Comparison of ENCODE assay signal across 31 mouse cellular contexts in the genomic region with DNA sequence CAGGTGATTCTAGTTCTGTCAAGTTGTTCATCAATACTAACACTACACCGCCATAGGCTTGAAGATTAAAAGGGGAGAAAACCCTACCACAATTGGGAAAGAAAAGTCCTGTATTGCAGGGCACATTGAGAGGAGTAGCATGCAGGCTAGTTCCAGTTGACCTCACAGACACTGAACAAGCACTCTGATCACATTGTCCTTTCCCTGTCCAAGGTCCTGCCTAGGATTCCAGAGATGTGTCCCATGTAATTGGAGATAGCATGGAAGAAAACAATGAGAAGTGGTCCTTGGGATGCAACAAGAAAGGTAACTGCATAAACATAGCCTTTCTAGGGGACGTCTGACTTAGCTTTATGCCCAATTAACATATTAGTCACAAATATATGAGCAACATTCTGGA. TPM values are rescaled to one million over a fixed set of nuclear protein-coding genes. Genes with fewer than 3 reads are reported as not detected.
DNase-seq lines count a peak whose midpoint lies in the region; ATAC-seq and TF ChIP-seq lines count a peak whose summit lies in the region.
"Had no signal": no experiment of that assay in that cellular context is flagged by ENCODE, and none has a peak within 500 bp of the region (broad histone marks: within the 10 kb centered on the region; RNA-seq: fewer than 3 reads in every experiment).

No protein-coding gene starts in this region.

- TF ChIP-seq POLR2A in limb, embryonic 14.5 days (IDR thresholded peaks at IDR 0.05; ENCODE audit: borderline replicate concordance, extremely low read depth, insufficient read depth, insufficient read length) = no peak

- H3K27ac ChIP-seq in embryonic facial prominence, embryonic 11.5 days (replicated peaks; ENCODE audit: low read depth, low read length) = no peak overlapping the region
- H3K27ac ChIP-seq in embryonic facial prominence, embryonic 10.5 days (replicated peaks) = no peak overlapping the region
- no peak overlapping the region for H3K27ac ChIP-seq in limb, embryonic 14.5 days (replicated peaks; ENCODE audit: low read depth, low read length)
- H3K27ac ChIP-seq in limb, embryonic 10.5 days = no peak overlapping the region
- H3K27ac ChIP-seq in forebrain, embryonic 13.5 days = no peak overlapping the region
- H3K27ac ChIP-seq: embryonic facial prominence, embryonic 13.5 days; gastrocnemius, adult 2 months; heart, embryonic 13.5 days; hindbrain, postnatal 0 days; left cerebral cortex, adult 2 months; limb, embryonic 12.5 days; liver, embryonic 13.5 days; midbrain, embryonic 13.5 days; neural tube, embryonic 13.5 days had no signal

- ATAC-seq in embryonic facial prominence, embryonic 11.5 days (replicated peaks; ENCODE audit: insufficient number of reproducible peaks, low FRiP score, low TSS enrichment, low read depth) = no peak
- ATAC-seq in limb, embryonic 14.5 days (ENCODE audit: low FRiP score, low read depth) = no peak
- no peak for ATAC-seq in forebrain, embryonic 13.5 days
- ATAC-seq: forebrain, postnatal 0 days; hindbrain, postnatal 0 days; intestine, postnatal 0 days; midbrain, embryonic 13.5 days had no signal

- H3K9ac ChIP-seq in embryonic facial prominence, embryonic 11.5 days (replicated peaks; ENCODE audit: low read length) = no peak overlapping the region
- H3K9ac ChIP-seq in limb, embryonic 14.5 days (ENCODE audit: low read depth, low read length, severe bottlenecking) = no peak overlapping the region
- no peak overlapping the region for H3K9ac ChIP-seq in forebrain, embryonic 13.5 days
- H3K9ac ChIP-seq: embryonic facial prominence, embryonic 13.5 days; forebrain, postnatal 0 days; heart, embryonic 13.5 days; limb, embryonic 12.5 days; liver, embryonic 13.5 days; midbrain, embryonic 13.5 days; neural tube, embryonic 13.5 days had no signal

- peak; percentile 40 for DNase-seq in embryonic facial prominence, embryonic 11.5 days (ENCODE audit: low spot score)
- no peak for DNase-seq in embryonic facial prominence, embryonic 10.5 days (ENCODE audit: low spot score)
- peak; percentile 20 for DNase-seq in limb, embryonic 14.5 days (ENCODE audit: low spot score)
- DNase-seq in limb, embryonic 10.5 days (ENCODE audit: low spot score) = no peak
- peak; percentile 31 for DNase-seq in embryo, embryonic 11 days
- peak; percentile 17 for DNase-seq in retina, postnatal 1 day
- DNase-seq in left cerebral cortex, postnatal 36 days (ENCODE audit: low spot score in 2 of 2) = no peak
- DNase-seq: adrenal gland, postnatal 10 days; cerebellum, adult 11 months; cerebellum, postnatal 25 days; forebrain, postnatal 0 days; gastrocnemius, adult 2 months; heart, postnatal 36 days; kidney, postnatal 25 days; liver, embryonic 13.5 days; right cerebral cortex, postnatal 14 days; thymus, adult 18-20 months; thymus, postnatal 4 days had no signal

- 59% methylated on average over 2 of the region's 2 CpGs for WGBS in embryonic facial prominence, embryonic 11.5 days
- 66% methylated on average over 2 of the region's 2 CpGs for WGBS in embryonic facial prominence, embryonic 10.5 days
- WGBS in limb, embryonic 14.5 days = 60% methylated on average over 2 of the region's 2 CpGs
- 70% methylated on average over 2 of the region's 2 CpGs for WGBS in limb, embryonic 10.5 days
- WGBS in forebrain, embryonic 13.5 days = 63% methylated on average over 2 of the region's 2 CpGs

- no peaks in the 10 kb centered on the region for H3K36me3 ChIP-seq in embryonic facial prominence, embryonic 11.5 days (replicated peaks; ENCODE audit: control insufficient read depth, insufficient read depth, low read depth, low read length)
- no peaks in the 10 kb centered on the region for H3K36me3 ChIP-seq in embryonic facial prominence, embryonic 10.5 days (replicated peaks)
- H3K36me3 ChIP-seq in limb, embryonic 14.5 days (ENCODE audit: control insufficient read depth, insufficient read depth, low read length) = no peaks in the 10 kb centered on the region
- H3K36me3 ChIP-seq in limb, embryonic 10.5 days = no peaks in the 10 kb centered on the region
- H3K36me3 ChIP-seq in forebrain, embryonic 13.5 days (ENCODE audit: poor library complexity, severe bottlenecking) = no peaks in the 10 kb centered on the region
- H3K36me3 ChIP-seq: embryonic facial prominence, embryonic 13.5 days; heart, embryonic 13.5 days; limb, embryonic 12.5 days; liver, embryonic 13.5 days; midbrain, embryonic 13.5 days; neural tube, embryonic 13.5 days had no signal

- no peak overlapping the region for H3K4me3 ChIP-seq in embryonic facial prominence, embryonic 11.5 days (ENCODE audit: low read depth, low read length)
- H3K4me3 ChIP-seq in embryonic facial prominence, embryonic 10.5 days = no peak overlapping the region
- no peak overlapping the region for H3K4me3 ChIP-seq in limb, embryonic 14.5 days (replicated peaks; ENCODE audit: low read length)
- no peak overlapping the region for H3K4me3 ChIP-seq in limb, embryonic 10.5 days
- no peak overlapping the region for H3K4me3 ChIP-seq in forebrain, embryonic 13.5 days
- H3K4me3 ChIP-seq: embryonic facial prominence, embryonic 13.5 days; gastrocnemius, adult 2 months; heart, embryonic 13.5 days; left cerebral cortex, adult 2 months; limb, embryonic 12.5 days; liver, embryonic 13.5 days; midbrain, embryonic 13.5 days; neural tube, embryonic 13.5 days had no signal

- no peaks in the 10 kb centered on the region for H3K4me1 ChIP-seq in embryonic facial prominence, embryonic 11.5 days (ENCODE audit: control insufficient read depth, insufficient read depth, low read length)
- H3K4me1 ChIP-seq in embryonic facial prominence, embryonic 10.5 days = no peaks in the 10 kb centered on the region
- H3K4me1 ChIP-seq in limb, embryonic 14.5 days (ENCODE audit: control insufficient read depth, insufficient read depth, low read length) = no peaks in the 10 kb centered on the region
- H3K4me1 ChIP-seq in limb, embryonic 10.5 days = peaks cover 7% of the 10 kb centered on the region; the same call in 1 of the 2 replicates
- no peaks in the 10 kb centered on the region for H3K4me1 ChIP-seq in forebrain, embryonic 13.5 days
- H3K4me1 ChIP-seq: heart, embryonic 13.5 days; liver, embryonic 13.5 days; midbrain, embryonic 13.5 days; neural tube, embryonic 13.5 days had no signal

- intact Hi-C loops in left cerebral cortex, postnatal 36 days (cut with DNase I) = no loop called here

- H3K27me3 ChIP-seq in embryonic facial prominence, embryonic 11.5 days (ENCODE audit: control insufficient read depth, insufficient read depth, low read length) = no peaks in the 10 kb centered on the region
- no peaks in the 10 kb centered on the region for H3K27me3 ChIP-seq in embryonic facial prominence, embryonic 10.5 days (replicated peaks; ENCODE audit: low read depth, poor library complexity, severe bottlenecking)
- no peaks in the 10 kb centered on the region for H3K27me3 ChIP-seq in limb, embryonic 14.5 days (ENCODE audit: control insufficient read depth, insufficient read depth, low read length)
- no peaks in the 10 kb centered on the region for H3K27me3 ChIP-seq in limb, embryonic 10.5 days (ENCODE audit: low read depth, poor library complexity, severe bottlenecking)
- no peaks in the 10 kb centered on the region for H3K27me3 ChIP-seq in forebrain, embryonic 13.5 days
- H3K27me3 ChIP-seq: embryonic facial prominence, embryonic 13.5 days; heart, embryonic 13.5 days; limb, embryonic 12.5 days; liver, embryonic 13.5 days; midbrain, embryonic 13.5 days; neural tube, embryonic 13.5 days had no signal

- no peak overlapping the region for H3K4me2 ChIP-seq in embryonic facial prominence, embryonic 11.5 days (ENCODE audit: low read depth, low read length)
- no peak overlapping the region for H3K4me2 ChIP-seq in limb, embryonic 14.5 days (replicated peaks; ENCODE audit: low read depth, low read length, severe bottlenecking)
- H3K4me2 ChIP-seq in forebrain, embryonic 13.5 days = no peak overlapping the region
- H3K4me2 ChIP-seq: embryonic facial prominence, embryonic 13.5 days; heart, embryonic 13.5 days; limb, embryonic 12.5 days; liver, embryonic 13.5 days; midbrain, embryonic 13.5 days; neural tube, embryonic 13.5 days had no signal

- no peaks in the 10 kb centered on the region for H3K9me3 ChIP-seq in embryonic facial prominence, embryonic 11.5 days (replicated peaks; ENCODE audit: control insufficient read depth, low read length)
- no peaks in the 10 kb centered on the region for H3K9me3 ChIP-seq in embryonic facial prominence, embryonic 10.5 days
- no peaks in the 10 kb centered on the region for H3K9me3 ChIP-seq in limb, embryonic 14.5 days (ENCODE audit: control insufficient read depth, low read length)
- no peaks in the 10 kb centered on the region for H3K9me3 ChIP-seq in limb, embryonic 10.5 days (replicated peaks)
- no peaks in the 10 kb centered on the region for H3K9me3 ChIP-seq in forebrain, embryonic 13.5 days (replicated peaks)
- H3K9me3 ChIP-seq: embryonic facial prominence, embryonic 13.5 days; heart, embryonic 13.5 days; limb, embryonic 12.5 days; liver, embryonic 13.5 days; midbrain, embryonic 13.5 days; neural tube, embryonic 13.5 days had no signal

RNA-seq across cellular contexts. Expression of a gene that starts 29.4 kb away (rescaled TPM):
- not detected in 2 replicates for polyA plus RNA-seq in embryonic facial prominence, embryonic 11.5 days (2014; fragmentation: Nextera tagmentation; extraction: Ambion mirVana)
- polyA plus RNA-seq in embryonic facial prominence, embryonic 10.5 days (2016; fragmentation: Nextera tagmentation; extraction: Ambion mirVana) = not detected in 2 replicates
- polyA plus RNA-seq in limb, embryonic 14.5 days (2012; rRNA removed) = not detected in 2 replicates
- polyA plus RNA-seq in limb, embryonic 14.5 days (2014; fragmentation: Nextera tagmentation; extraction: Ambion mirVana) = not detected in 2 replicates
- polyA plus RNA-seq in limb, embryonic 10.5 days (2016; fragmentation: Nextera tagmentation; extraction: Ambion mirVana) = not detected in 2 replicates
- polyA plus RNA-seq in forebrain, embryonic 13.5 days (2015; fragmentation: Nextera tagmentation; extraction: Ambion mirVana) = not detected in 2 replicates
- not detected for total RNA-seq in left cerebral cortex, postnatal 36 days (2021)
- total RNA-seq: adrenal gland, postnatal 10 days; forebrain, postnatal 0 days; gastrocnemius, adult 2 months; granulocyte monocyte progenitor cell, adult 5-6 weeks; heart, postnatal 36 days; hindbrain, postnatal 0 days had no signal
- polyA plus RNA-seq: embryonic facial prominence, embryonic 13.5 days; forebrain, postnatal 0 days; heart, embryonic 13.5 days; hindbrain, postnatal 0 days; intestine, postnatal 0 days; limb, embryonic 12.5 days; liver, embryonic 13.5 days; lung, embryonic 16.5 days; midbrain, embryonic 13.5 days; neural tube, embryonic 13.5 days; spleen, adult 2 months; stomach, embryonic 14.5 days had no signal

Comparison
In these comparisons a context has a peak if more than half of its experiments do, and no peak if none do; other contexts are left out.
1. DNase-seq: peak in embryonic facial prominence, embryonic 11.5 days (single experiment), limb, embryonic 14.5 days (single experiment), embryo, embryonic 11 days (single experiment) and retina, postnatal 1 day (single experiment); none in embryonic facial prominence, embryonic 10.5 days (single experiment), limb, embryonic 10.5 days (single experiment) and left cerebral cortex, postnatal 36 days (0 of 2).